Mouse (Mus musculus) myocyte (in vitro differentiated cells): Measurements from ENCODE around the gene Rsph3a.

Experiments used
- E2F4 ChIP-seq: IDR thresholded peaks from one replicate; pipeline ENCODE4 v1.6.1; 2011; ENCODE audit warnings: mild to moderate bottlenecking, control low read depth, moderate library complexity; ENCODE audit not compliant: insufficient read depth
- MYOD1 ChIP-seq, 3 experiments: IDR thresholded peaks; one replicate each; pipeline ENCODE4 v1.6.1; 2011; ENCODE audit warnings: control low read depth in 2 of 3, low read depth in 2 of 3, mild to moderate bottlenecking in 2 of 3, moderate library complexity in 1 of 3; ENCODE audit not compliant: insufficient read length in 2 of 3, control insufficient read depth in 1 of 3
- POLR2A ChIP-seq: IDR thresholded peaks from one replicate; pipeline ENCODE4 v1.6.1; 2011; ENCODE audit warnings: low read depth, mild to moderate bottlenecking, control low read depth, moderate library complexity; ENCODE audit not compliant: insufficient read length
- TCF3 ChIP-seq: IDR thresholded peaks from one replicate; pipeline ENCODE4 v1.6.1; 2011; ENCODE audit warnings: low read depth, control low read depth; ENCODE audit not compliant: insufficient read length
- USF1 ChIP-seq: IDR thresholded peaks from one replicate; pipeline ENCODE4 v1.6.1; 2011; ENCODE audit warnings: low read depth, mild to moderate bottlenecking, control low read depth, moderate library complexity

- TF ChIP-seq USF1, result no peak
- no peak for TF ChIP-seq POLR2A
- TF ChIP-seq E2F4, result no peak
- no peak for TF ChIP-seq MYOD1 (IDR thresholded peaks at IDR 0.05; ENCODE audit: control insufficient read depth in 1 of 3, insufficient read length in 2 of 3, low read depth in 2 of 3)
- no peak for TF ChIP-seq TCF3
These were observed 5.8 kb upstream of the Rsph3a start for GRCm38 (mm10) chr17:7939640-7940039.
